Mouse (Mus musculus) embryo, embryonic 10 days (tissue): ENCODE measurements at regions not wholly inside any gene's neighbourhood (a gene's known extent, or its start where the extent isn't known, plus 50 kb on each side); places are given as distances from the start of the nearest gene placed in this dataset.
"Not testable (repeated sequence)": the region's sequence is repeated elsewhere in the genome, so short reads cannot be mapped to it uniquely, and the experiment has no call there.

Source experiments
- DNase-seq: peaks from one replicate; pipeline ENCODE4 v3.0.0-alpha.2; 2015; ENCODE audit warnings: low spot score

GRCm38 (mm10) chr8:71026424-71026890, 120.7 kb downstream of the Map1s start:
- DNase-seq, result peak; percentile 30

- not testable (repeated sequence) for DNase-seq
Measured at GRCm38 (mm10) chr8:71028564-71028963, 122.8 kb downstream of the Map1s start.
